Mouse (Mus musculus): ENCODE data around the gene Trp53rkb.

Gene Trp53rkb

GRCm38 (mm10) chr2:166799615-166800472 lies 7.5 kb downstream of the Trp53rkb start:
- no peak for DNase-seq (ENCODE audit: low spot score)

GRCm38 (mm10) chr2:166800473-166800857 lies 8.1 kb downstream of the Trp53rkb start:
- no peak for DNase-seq (ENCODE audit: low spot score)

- DNase-seq (ENCODE audit: low spot score): no peak
Observed at GRCm38 (mm10) chr2:166801436-166801835, 9.1 kb downstream of the Trp53rkb start.

- DNase-seq (ENCODE audit: low spot score): no peak
Observed at GRCm38 (mm10) chr2:166803298-166803697, 11.0 kb downstream of the Trp53rkb start.

GRCm38 (mm10) chr2:166805250-166806172 lies 13.2 kb downstream of the Trp53rkb start, which contains the start of gene Arfgef2:
Gene Arfgef2, plus strand, starts transcription at chr2:166805588.
- peak; percentile 51 for DNase-seq (ENCODE audit: low spot score)

- DNase-seq (ENCODE audit: low spot score): no peak
Observed at GRCm38 (mm10) chr2:166806173-166806705, 13.9 kb downstream of the Trp53rkb start.

- DNase-seq (ENCODE audit: low spot score): no peak
Observed at GRCm38 (mm10) chr2:166806813-166807212, 14.5 kb downstream of the Trp53rkb start.

- no peak for DNase-seq (ENCODE audit: low spot score)
Observed at GRCm38 (mm10) chr2:166809499-166809898, 17.2 kb downstream of the Trp53rkb start.

- DNase-seq (ENCODE audit: low spot score): no peak
Observed at GRCm38 (mm10) chr2:166810821-166811220, 18.5 kb downstream of the Trp53rkb start.

- no peak for DNase-seq (ENCODE audit: low spot score)
Observed at GRCm38 (mm10) chr2:166818463-166819143, 26.3 kb downstream of the Trp53rkb start.

GRCm38 (mm10) chr2:166819849-166820248 lies 27.5 kb downstream of the Trp53rkb start:
- DNase-seq (ENCODE audit: low spot score): no peak

- DNase-seq (ENCODE audit: low spot score): no peak
Observed at GRCm38 (mm10) chr2:166820844-166821243, 28.5 kb downstream of the Trp53rkb start.

- DNase-seq (ENCODE audit: low spot score): no peak
Observed at GRCm38 (mm10) chr2:166821406-166821805, 29.1 kb downstream of the Trp53rkb start.

- no peak for DNase-seq (ENCODE audit: low spot score)
Observed at GRCm38 (mm10) chr2:166822119-166822826, 29.9 kb downstream of the Trp53rkb start.

GRCm38 (mm10) chr2:166822901-166823300 lies 30.6 kb downstream of the Trp53rkb start:
- DNase-seq (ENCODE audit: low spot score): no peak

GRCm38 (mm10) chr2:166824386-166824785 lies 32.1 kb downstream of the Trp53rkb start:
- DNase-seq (ENCODE audit: low spot score): no peak

GRCm38 (mm10) chr2:166824998-166825397 lies 32.7 kb downstream of the Trp53rkb start:
- no peak for DNase-seq (ENCODE audit: low spot score)

GRCm38 (mm10) chr2:166826491-166827224 lies 34.3 kb downstream of the Trp53rkb start:
- no peak for DNase-seq (ENCODE audit: low spot score)

- DNase-seq (ENCODE audit: low spot score): no peak
Observed at GRCm38 (mm10) chr2:166828306-166828705, 36.0 kb downstream of the Trp53rkb start.

- DNase-seq (ENCODE audit: low spot score): no peak
Observed at GRCm38 (mm10) chr2:166830350-166830749, 38.0 kb downstream of the Trp53rkb start.

All from ovary, postnatal 10 days (tissue).